Mouse (Mus musculus): ENCODE measurements around the gene Dhx30.

The Dhx30 gene

GRCm38 (mm10) chr9:110038485-110038884 lies 79.1 kb downstream of the Dhx30 start:
- no peak for DNase-seq

GRCm38 (mm10) chr9:110037895-110038294 lies 79.7 kb downstream of the Dhx30 start:
- no peak for DNase-seq

GRCm38 (mm10) chr9:110035091-110035490 lies 82.5 kb downstream of the Dhx30 start:
- no peak for DNase-seq

All from thymus, postnatal 25 days (tissue).